Mouse (Mus musculus) hematopoietic stem cell, adult 5-6 weeks (primary cell): Measurements from ENCODE around the gene P2ry12. TPM values are rescaled to one million over a fixed set of nuclear protein-coding genes. Genes with fewer than 3 reads are reported as not detected.

Experiments used
- ATAC-seq, 2 experiments: fragments of 125-278 bp in 1 of 2; replicated peaks in 1 of 2; 2 replicates each; pipeline ENCODE4 v1.8.0; 2016 to 2017; ENCODE audit warnings: inconsistent platforms in 2 of 2, mild to moderate bottlenecking in 2 of 2, moderate number of reproducible peaks in 2 of 2, low read depth in 1 of 2, moderate TSS enrichment in 1 of 2; ENCODE audit not compliant: low FRiP score in 2 of 2, poor library complexity in 2 of 2, severe bottlenecking in 2 of 2, insufficient read depth in 1 of 2, low TSS enrichment in 1 of 2
- total RNA-seq: library from RNA; stranded (forward); fragments of 172-1452, 232-1000 nt; gene quantifications from 2 replicates; pipeline ENCODE4 v1.2.3, GENCODE M21; 2017

The P2ry12 gene
- total RNA-seq, 1 experiment from 2014 or later = 0.30 TPM

- ATAC-seq = peak; percentile 25 to 33; a peak in 2 of 4 replicates
These were observed 56.7 kb downstream of the P2ry12 start for GRCm38 (mm10) chr3:59205941-59206340.

DNA sequence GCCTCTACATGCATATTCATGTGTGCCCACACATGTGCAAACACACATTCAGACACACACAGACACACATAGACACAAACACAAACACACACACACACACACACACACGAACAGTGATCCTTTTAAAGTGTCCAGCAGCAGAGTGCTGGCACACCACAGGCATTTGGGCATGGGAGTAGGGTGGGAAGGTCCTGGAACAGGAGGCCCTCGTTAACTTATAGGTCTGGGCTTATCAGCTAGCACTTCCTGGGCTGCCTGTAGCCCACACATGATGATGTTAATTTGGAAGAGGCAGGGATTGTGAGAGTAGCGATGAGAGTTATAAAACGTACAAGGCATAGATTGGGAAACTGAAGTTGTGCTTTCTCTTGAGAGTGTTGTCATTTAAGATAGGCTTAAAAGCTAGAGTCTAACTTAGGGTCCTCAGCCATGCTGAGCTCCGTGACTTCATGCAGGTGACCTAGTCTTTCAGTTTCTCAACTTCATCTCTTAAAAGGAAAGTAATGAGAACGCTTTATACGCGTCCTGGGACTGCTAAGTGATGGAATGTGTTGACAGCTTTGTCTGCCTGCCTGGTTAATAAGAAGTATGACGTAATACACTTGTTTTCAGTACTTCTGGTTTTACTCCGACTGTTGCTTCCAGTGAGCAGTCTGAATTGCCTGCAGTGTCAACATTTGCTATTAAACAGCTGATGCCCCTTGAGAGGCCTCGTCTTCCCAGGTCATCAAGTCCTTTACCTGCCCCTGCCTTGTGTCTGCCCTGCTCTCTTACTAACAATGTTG, 57.8 kb downstream of the P2ry12 start:
- no peak for ATAC-seq

GRCm38 (mm10) chr3:59203802-59204520, 58.7 kb downstream of the P2ry12 start:
- ATAC-seq = 0 out of 4 replicates have a peak, but pooled peaks of 1 of the 2 experiments have one; percentile 24

GRCm38 (mm10) chr3:59197329-59197948, 65.2 kb downstream of the P2ry12 start:
- ATAC-seq = no peak

DNA sequence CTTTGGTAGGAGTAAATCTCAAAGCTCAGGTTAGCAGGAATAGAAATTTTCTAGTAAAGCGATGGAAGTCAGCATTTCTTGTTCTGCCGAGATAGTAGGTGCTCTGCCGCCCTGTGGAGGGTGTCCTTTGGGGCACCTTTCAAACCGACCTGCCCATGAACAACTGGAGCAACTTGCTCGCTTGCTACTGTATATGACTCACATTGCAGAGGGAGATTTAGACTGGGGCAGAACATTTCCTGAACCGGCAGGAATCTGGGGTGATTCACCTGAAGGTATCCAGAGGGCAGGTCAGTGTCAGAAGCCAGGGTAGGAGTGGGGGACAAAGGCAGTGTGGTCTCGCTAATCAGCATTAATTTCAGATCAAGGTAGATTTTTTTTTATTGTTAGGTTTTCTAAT, 67.7 kb downstream of the P2ry12 start, which contains the start of gene Gpr87:
Gpr87 (minus strand) TSS at position 167 of the 400 bp plus-strand sequence.
- ATAC-seq = no peak

DNA sequence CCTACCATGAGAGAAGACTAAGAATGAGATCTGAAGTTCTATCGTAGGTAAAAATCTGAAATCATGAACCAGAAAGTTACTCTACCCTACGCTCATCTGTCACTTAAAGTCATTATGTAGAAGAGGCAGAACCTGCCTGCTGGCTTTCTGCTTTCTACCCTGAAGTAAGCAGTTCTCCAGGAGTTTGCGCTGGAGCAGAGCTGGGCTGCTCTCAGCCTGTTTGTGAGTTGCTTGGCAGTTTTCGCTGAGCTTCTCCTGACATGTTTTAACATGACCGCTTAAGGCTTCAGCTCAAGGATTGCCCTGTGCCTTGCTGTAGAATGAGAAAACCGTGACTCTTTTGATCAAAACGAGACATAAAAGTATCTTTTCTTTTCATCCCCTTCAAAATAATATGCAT, 68.6 kb downstream of the P2ry12 start:
- no peak for ATAC-seq

DNA sequence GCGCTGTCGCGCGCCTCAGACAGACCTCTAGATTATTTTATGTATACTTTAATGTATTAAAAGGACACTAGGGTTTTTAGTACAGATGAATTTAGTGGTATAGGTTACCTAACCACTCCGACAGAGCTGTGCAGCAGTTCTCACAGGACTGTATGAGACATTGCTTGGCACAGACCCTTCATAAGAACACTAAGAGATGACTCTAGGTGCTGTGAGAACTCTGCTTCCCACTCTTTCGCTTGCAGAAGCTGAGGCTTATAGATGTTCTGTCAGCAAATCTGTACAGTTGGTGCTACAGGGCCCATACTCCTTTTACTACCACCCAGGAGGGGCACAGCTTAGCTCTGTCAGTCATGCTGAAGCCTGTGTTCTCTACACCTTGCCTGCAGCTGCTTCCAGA, 71.0 kb downstream of the P2ry12 start:
- ATAC-seq = no peak

GRCm38 (mm10) chr3:59187336-59187735, 75.3 kb downstream of the P2ry12 start:
- ATAC-seq = no peak

DNA sequence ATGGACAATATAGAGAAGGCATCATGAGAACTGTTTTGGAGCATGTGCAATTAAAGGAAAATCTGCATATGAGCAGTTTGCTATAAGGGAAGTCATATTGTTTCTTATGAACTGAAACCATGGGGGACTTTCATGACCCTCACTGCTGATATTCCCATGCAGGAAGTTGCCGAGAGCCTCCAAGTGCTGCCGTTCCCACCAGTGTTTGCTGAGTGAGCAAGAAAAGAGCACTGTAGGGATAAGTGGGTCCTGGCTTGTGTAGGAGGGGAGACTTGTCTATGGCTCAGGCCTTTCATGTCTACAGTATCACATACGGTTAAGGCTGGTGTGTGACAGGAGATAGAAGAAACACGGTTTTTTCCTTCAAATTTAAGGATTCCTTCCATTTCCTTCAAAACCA, 77.0 kb downstream of the P2ry12 start:
- no peak for ATAC-seq

DNA sequence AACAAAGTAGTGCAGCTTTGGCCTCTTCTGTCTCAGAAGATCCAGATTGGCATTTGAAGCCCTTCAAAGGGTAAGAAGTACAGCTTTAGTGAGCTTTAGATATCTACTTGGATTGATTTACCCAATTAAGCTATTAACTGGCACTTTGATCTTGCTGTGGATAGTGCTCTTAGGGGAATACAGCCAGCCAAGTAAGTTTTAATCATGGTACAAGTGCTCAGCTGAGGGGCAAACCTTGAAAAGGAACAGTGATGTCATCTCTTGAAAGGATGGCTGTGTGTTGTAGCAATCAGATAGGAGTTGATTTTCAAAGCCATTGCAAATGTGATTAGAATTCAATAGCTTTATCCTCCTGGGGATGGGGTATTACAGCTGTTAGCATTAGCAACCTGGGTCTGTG, 80.5 kb downstream of the P2ry12 start:
- ATAC-seq = no peak

DNA sequence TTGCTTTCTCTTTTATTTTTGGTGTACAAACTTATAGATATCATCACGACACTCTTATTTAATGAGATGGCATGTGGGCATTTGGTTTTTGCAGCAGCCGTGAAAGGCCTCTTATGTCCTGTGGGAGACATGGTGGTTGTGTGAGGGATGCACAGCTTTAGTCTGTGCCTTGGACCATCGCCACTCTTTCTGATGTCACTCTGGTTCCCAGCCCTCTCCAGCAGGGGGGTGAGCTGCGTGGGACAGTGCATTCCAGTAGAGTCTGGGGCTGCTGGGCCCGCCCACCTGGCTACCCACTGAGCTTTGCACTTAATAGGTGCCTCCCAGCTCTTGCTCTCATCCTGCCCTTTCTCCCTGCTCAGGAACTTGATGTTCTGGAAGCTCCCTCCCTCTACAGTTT, 81.5 kb downstream of the P2ry12 start:
- ATAC-seq = no peak

DNA sequence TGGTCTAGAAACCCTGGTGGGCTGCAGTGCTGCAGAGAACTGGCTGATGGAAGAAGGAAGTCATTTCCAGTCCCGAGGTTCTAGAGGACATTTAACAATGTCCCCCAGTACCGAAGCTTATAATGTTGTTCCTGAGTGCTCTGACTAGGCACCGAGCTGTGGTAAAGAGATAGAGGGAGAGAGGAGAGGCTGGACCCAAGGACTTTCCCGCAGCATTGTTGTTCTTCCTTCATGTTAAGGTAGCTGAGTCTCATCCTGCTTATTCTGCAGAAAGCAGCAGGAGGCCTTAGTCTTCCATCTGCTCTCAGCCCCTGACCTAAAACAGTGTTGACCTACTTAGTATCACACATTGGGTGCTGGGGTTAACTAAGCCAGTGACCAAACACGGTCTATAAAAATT, 85.8 kb downstream of the P2ry12 start:
- no peak for ATAC-seq

- ATAC-seq = peak; percentile 81 to 85
These were observed 87.4 kb downstream of the P2ry12 start for GRCm38 (mm10) chr3:59175234-59175633.

DNA sequence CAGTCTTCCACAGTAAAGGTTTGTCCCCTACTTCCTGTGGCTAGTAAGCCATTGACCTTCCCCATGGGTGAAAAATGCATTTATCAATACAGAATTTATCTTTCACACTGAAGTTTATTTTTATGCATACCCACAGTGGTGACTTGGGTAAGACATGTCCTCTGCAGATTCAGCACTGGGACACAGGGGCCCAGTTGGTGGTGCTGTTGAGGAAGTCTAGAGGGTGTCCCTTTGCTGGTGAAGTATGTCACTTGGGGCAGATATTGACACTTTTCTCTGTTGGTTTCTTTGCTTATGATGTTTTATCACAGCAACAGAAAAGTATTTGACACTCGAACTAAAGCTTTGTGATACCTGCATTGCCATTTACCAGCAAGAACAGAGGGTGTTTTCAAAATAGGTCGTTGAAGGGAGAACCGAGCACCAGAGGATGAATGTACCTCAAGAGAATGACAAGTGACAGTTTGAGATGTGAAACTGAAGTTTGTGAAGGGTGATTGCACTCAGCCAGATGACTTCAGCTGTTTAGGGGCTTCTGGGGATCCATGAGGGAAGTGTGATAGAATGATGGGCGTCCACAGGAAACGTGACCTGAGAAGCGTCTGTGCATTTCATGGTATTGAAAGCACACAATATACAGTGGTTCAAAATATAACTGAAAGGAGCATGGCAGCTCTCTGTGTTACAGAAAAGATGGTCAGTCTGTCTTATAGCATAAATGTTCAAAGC, 88.1 kb downstream of the P2ry12 start:
- ATAC-seq = no peak; a peak in 1 of 4 replicates

- ATAC-seq = peak; percentile 33 to 65; a peak in 1 of 4 replicates
These were observed 92.6 kb downstream of the P2ry12 start for GRCm38 (mm10) chr3:59169921-59170627.

DNA sequence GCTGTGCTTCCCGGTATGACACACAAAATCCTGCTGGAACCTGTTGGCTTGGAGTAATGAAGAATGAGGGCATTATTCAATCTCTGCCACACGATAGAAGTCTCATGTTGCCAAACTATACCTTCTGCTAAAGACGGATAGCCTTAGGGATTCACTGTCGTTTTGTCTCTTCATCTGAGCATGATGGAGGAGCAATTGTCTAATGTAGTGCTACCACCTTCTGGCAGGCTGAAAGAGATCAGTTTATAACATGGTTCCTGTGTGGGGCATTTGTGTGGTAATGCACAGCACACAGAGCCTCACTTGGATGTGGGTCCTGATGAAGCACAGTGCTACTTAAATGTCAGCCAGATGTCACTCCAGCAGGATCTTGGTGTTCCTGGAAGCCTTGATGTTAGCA, 93.5 kb downstream of the P2ry12 start:
- peak in 1 of 2 experiments; percentile 49; a peak in 1 of 4 replicates for ATAC-seq

DNA sequence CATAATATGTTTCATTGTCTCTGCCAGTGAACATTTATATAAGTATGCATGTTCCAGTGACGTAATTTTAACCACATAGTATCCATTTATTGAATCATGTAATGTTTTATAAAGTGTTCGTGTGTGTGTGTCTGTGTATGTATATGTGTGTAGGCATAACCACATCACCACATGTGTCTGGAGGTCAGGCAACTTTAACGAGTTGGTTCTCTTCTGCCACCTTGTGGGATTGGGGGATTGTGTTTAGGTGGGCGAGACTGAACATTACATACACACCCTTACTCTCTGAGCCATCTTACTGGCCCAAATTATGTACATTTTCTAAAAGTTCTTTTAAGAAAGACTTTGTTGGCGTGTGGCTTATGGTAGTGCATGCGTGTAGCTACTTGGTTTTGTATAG, 94.2 kb downstream of the P2ry12 start:
- peak; percentile 59 to 64; a peak in 2 of 4 replicates for ATAC-seq
